Mouse (Mus musculus) embryonic facial prominence, embryonic 13.5 days (tissue): ENCODE data around the gene Kcnh6. TPM values are rescaled to one million over a fixed set of nuclear protein-coding genes. Genes with fewer than 3 reads are reported as not detected.

Experiments
- ATAC-seq: fragments of 200-750 bp; cut with Nextera tagmentation; 2 replicates; pipeline ENCODE4 v1.8.0; 2017; ENCODE audit warnings: low read depth; ENCODE audit not compliant: insufficient number of reproducible peaks, insufficient read depth, low FRiP score, low TSS enrichment
- H3K27ac ChIP-seq: fragments of 300-500 bp; sonication (generic); 2 replicates; pipeline ENCODE4 v1.5.1; 2015; ENCODE audit warnings: moderate library complexity, mild to moderate bottlenecking, inconsistent platforms
- H3K27me3 ChIP-seq: fragments of 300-500 bp; sonication (generic); 2 replicates; pipeline ENCODE4 v1.6.1; 2015; ENCODE audit warnings: mild to moderate bottlenecking, inconsistent platforms
- H3K36me3 ChIP-seq: fragments of 300-500 bp; sonication (generic); 2 replicates; pipeline ENCODE4 v1.6.1; 2015; ENCODE audit warnings: mild to moderate bottlenecking, inconsistent platforms
- H3K4me1 ChIP-seq: fragments of 300-500 bp; sonication (generic); 2 replicates; pipeline ENCODE4 v1.6.1; 2015; ENCODE audit warnings: inconsistent platforms
- H3K4me2 ChIP-seq: fragments of 300-500 bp; sonication (generic); 2 replicates; pipeline ENCODE4 v1.6.1; 2015; ENCODE audit warnings: moderate library complexity, mild to moderate bottlenecking, inconsistent platforms
- H3K4me3 ChIP-seq: fragments of 300-500 bp; sonication (generic); 2 replicates; pipeline ENCODE4 v1.5.1; 2015; ENCODE audit warnings: mild to moderate bottlenecking, inconsistent platforms
- H3K9ac ChIP-seq: fragments of 300-500 bp; sonication (generic); 2 replicates; pipeline ENCODE4 v1.6.1; 2015; ENCODE audit warnings: mild to moderate bottlenecking, inconsistent platforms
- H3K9me3 ChIP-seq: fragments of 300-500 bp; sonication (generic); 2 replicates; pipeline ENCODE4 v1.6.1; 2016; ENCODE audit warnings: inconsistent platforms
- WGBS: fragments of 180-500 bp; shearing (Covaris S2); methylation state at CpG from one replicate; pipeline ENCODE4 v1.1.7; 2015; ENCODE audit warnings: mixed read lengths; 5-methylcytosine and 5-hydroxymethylcytosine counted together
- polyA plus RNA-seq: library from polyadenylated mRNA; unstranded; fragments of >200 nt; fragmentation: Nextera tagmentation; extraction: Ambion mirVana; gene quantifications from 2 replicates; pipeline ENCODE4 v1.2.1, GENCODE M21; 2015

The Kcnh6 gene
- polyA plus RNA-seq: 0.31 and 0.70 TPM in 2 replicates

DNA sequence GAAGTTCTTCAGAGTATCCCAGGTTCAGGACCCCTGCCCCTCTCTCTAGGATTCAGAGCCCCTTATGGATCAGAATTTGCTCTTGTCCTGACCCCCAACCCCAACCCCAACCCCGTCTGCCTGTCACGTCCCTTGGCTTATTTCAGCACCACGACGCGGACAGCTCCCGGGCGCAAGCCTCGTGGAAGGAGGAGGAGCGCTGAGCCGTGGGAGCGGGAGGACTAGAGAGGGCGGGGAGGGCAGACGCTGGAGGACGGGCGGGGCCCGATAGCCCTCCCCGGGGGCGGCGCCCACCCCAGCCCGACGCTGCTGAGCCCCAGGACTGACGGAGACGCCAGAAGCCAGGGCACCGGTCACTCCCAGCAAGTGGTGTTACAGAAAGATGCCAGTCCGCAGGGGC is at the start of gene Kcnh6:
Kcnh6 (plus strand) TSS at position 304 of the 400 bp plus-strand sequence.
- no peaks in the 10 kb centered on the region for H3K9me3 ChIP-seq
- ATAC-seq: no peak
- peaks cover 26% of the 10 kb centered on the region for H3K27me3 ChIP-seq
- H3K27ac ChIP-seq: no peak within 1 kb of the TSS
- peak within 1 kb of the TSS; percentile 68 for H3K4me2 ChIP-seq
- no peaks in the 10 kb centered on the region for H3K36me3 ChIP-seq
- H3K9ac ChIP-seq: no peak within 1 kb of the TSS
- peak within 1 kb of the TSS; percentile 36 for H3K4me3 ChIP-seq
- peaks cover 12% of the 10 kb centered on the region for H3K4me1 ChIP-seq
- under 1% methylated on average over 25 of the region's 25 CpGs for WGBS

GRCm38 (mm10) chr11:105958566-105958965 is 49.4 kb upstream of the Kcnh6 start:
- Histone ChIP-seq H3K9ac (no peak overlapping the region), H3K9me3 (no peaks in the 10 kb centered on the region), H3K27me3 (no peaks in the 10 kb centered on the region), H3K4me2 (no peak overlapping the region), H3K36me3 (no peaks in the 10 kb centered on the region), H3K4me1 (no peaks in the 10 kb centered on the region), H3K4me3 (no peak overlapping the region), H3K27ac (no peak overlapping the region)
- no peak for ATAC-seq
- WGBS: 46% methylated on average over 1 of the region's 1 CpGs

GRCm38 (mm10) chr11:105959355-105959754 is 48.6 kb upstream of the Kcnh6 start:
- Histone ChIP-seq H3K9me3 (no peaks in the 10 kb centered on the region), H3K27ac (no peak overlapping the region), H3K4me1 (no peaks in the 10 kb centered on the region), H3K4me2 (no peak overlapping the region), H3K36me3 (no peaks in the 10 kb centered on the region), H3K9ac (no peak overlapping the region), H3K4me3 (no peak overlapping the region), H3K27me3 (no peaks in the 10 kb centered on the region)
- WGBS: 58% methylated on average over 17 of the region's 17 CpGs
- ATAC-seq: no peak

GRCm38 (mm10) chr11:105964691-105965090 is 43.2 kb upstream of the Kcnh6 start:
- H3K27me3 ChIP-seq: peaks cover 43% of the 10 kb centered on the region
- peaks cover 15% of the 10 kb centered on the region for H3K4me1 ChIP-seq
- H3K4me2 ChIP-seq: no peak overlapping the region
- H3K36me3 ChIP-seq: no peaks in the 10 kb centered on the region
- H3K27ac ChIP-seq: no peak overlapping the region
- WGBS: 65% methylated on average over 5 of the region's 5 CpGs
- H3K9me3 ChIP-seq: no peaks in the 10 kb centered on the region
- no peak overlapping the region for H3K4me3 ChIP-seq
- no peak overlapping the region for H3K9ac ChIP-seq
- no peak for ATAC-seq

DNA sequence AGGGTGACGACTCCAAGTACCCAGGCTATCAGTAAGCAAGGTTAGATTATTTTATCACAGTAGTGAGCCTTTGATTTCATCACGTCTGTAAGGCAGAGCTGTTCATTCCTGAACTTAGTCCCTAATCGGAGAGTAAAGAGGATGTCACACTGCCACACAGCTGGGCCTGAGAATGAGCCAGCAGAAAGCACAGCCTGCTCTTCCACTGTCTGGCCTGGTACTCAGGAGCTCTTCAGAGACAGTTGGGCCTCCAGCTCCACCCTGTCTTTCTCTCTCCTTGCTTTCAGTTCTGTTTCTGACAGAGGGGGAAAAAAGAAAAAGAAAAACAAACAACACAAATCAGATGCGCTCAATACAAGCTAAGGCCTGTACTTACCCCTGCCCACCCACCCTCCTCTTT is 41.6 kb upstream of the Kcnh6 start:
- no peaks in the 10 kb centered on the region for H3K36me3 ChIP-seq
- H3K4me2 ChIP-seq: no peak overlapping the region
- WGBS: 68% methylated on average over 4 of the region's 4 CpGs
- H3K9ac ChIP-seq: no peak overlapping the region
- no peaks in the 10 kb centered on the region for H3K9me3 ChIP-seq
- no peak overlapping the region for H3K4me3 ChIP-seq
- ATAC-seq: no peak
- H3K27ac ChIP-seq: no peak overlapping the region
- peaks cover 59% of the 10 kb centered on the region for H3K27me3 ChIP-seq
- peaks cover 15% of the 10 kb centered on the region for H3K4me1 ChIP-seq

GRCm38 (mm10) chr11:105967741-105968574 is 40.0 kb upstream of the Kcnh6 start, which contains the start of gene Ace:
Ace (plus strand) TSS chr11:105967945.
- H3K4me1 ChIP-seq: peaks cover 15% of the 10 kb centered on the region
- peak; percentile 23; the same call in 1 of the 2 replicates for ATAC-seq
- peak within 1 kb of the TSS; percentile 60 for H3K4me3 ChIP-seq
- no peaks in the 10 kb centered on the region for H3K36me3 ChIP-seq
- peak within 1 kb of the TSS; percentile 99 for H3K4me2 ChIP-seq
- peak within 1 kb of the TSS; percentile 69 for H3K9ac ChIP-seq
- peaks cover 64% of the 10 kb centered on the region for H3K27me3 ChIP-seq
- no peaks in the 10 kb centered on the region for H3K9me3 ChIP-seq
- under 1% methylated on average over 75 of the region's 76 CpGs for WGBS
- no peak within 1 kb of the TSS for H3K27ac ChIP-seq

- Histone ChIP-seq H3K9me3 (no peaks in the 10 kb centered on the region), H3K27ac (no peak overlapping the region), H3K4me3 (no peak overlapping the region), H3K27me3 (peaks cover 64% of the 10 kb centered on the region), H3K9ac (no peak overlapping the region), H3K4me2 (no peak overlapping the region), H3K4me1 (peaks cover 15% of the 10 kb centered on the region), H3K36me3 (no peaks in the 10 kb centered on the region)
- WGBS: 43% methylated on average over 10 of the region's 10 CpGs
- no peak for ATAC-seq
Observed at GRCm38 (mm10) chr11:105968948-105969347, 39.0 kb upstream of the Kcnh6 start.

GRCm38 (mm10) chr11:105969516-105969915 is 38.4 kb upstream of the Kcnh6 start:
- Histone ChIP-seq H3K36me3 (no peaks in the 10 kb centered on the region), H3K9me3 (no peaks in the 10 kb centered on the region), H3K4me3 (no peak overlapping the region), H3K9ac (no peak overlapping the region), H3K27ac (no peak overlapping the region), H3K27me3 (peaks cover 64% of the 10 kb centered on the region), H3K4me1 (peaks cover 15% of the 10 kb centered on the region), H3K4me2 (no peak overlapping the region)
- ATAC-seq: no peak
- 56% methylated on average over 1 of the region's 1 CpGs for WGBS

- Histone ChIP-seq H3K4me3 (no peak overlapping the region), H3K27me3 (peaks cover 25% of the 10 kb centered on the region), H3K36me3 (no peaks in the 10 kb centered on the region), H3K27ac (no peak overlapping the region), H3K4me1 (no peaks in the 10 kb centered on the region), H3K4me2 (no peak overlapping the region), H3K9ac (no peak overlapping the region), H3K9me3 (no peaks in the 10 kb centered on the region)
- 86% methylated on average over 6 of the region's 6 CpGs for WGBS
- ATAC-seq: no peak
Observed at GRCm38 (mm10) chr11:105974593-105974992, 33.3 kb upstream of the Kcnh6 start.

GRCm38 (mm10) chr11:105975050-105975449 is 32.9 kb upstream of the Kcnh6 start:
- H3K27me3 ChIP-seq: peaks cover 20% of the 10 kb centered on the region
- ATAC-seq: no peak
- H3K9me3 ChIP-seq: no peaks in the 10 kb centered on the region
- no peak overlapping the region for H3K4me2 ChIP-seq
- no peaks in the 10 kb centered on the region for H3K36me3 ChIP-seq
- no peak overlapping the region for H3K9ac ChIP-seq
- 78% methylated on average over 3 of the region's 3 CpGs for WGBS
- H3K4me3 ChIP-seq: no peak overlapping the region
- no peak overlapping the region for H3K27ac ChIP-seq
- no peaks in the 10 kb centered on the region for H3K4me1 ChIP-seq

DNA sequence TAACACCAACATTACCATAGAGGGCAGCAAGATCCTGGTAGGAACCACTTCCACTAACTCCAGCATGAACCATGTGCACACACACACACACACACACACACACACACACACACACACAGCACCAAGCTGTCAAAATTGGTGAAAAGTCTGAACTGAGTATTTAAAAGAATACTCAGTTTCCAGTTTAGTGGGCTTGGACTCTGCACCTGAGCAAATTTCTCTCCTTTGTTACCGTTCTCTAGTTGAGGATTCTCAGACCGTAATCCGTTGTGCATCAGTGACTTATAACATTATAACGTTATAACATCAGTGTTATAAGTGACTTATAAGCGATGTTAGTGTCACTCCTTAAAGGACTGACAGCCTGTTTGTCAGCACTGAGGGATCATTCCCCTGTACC is 32.3 kb upstream of the Kcnh6 start:
- WGBS: 90% methylated on average over 5 of the region's 5 CpGs
- Histone ChIP-seq H3K4me3 (no peak overlapping the region), H3K4me2 (no peak overlapping the region), H3K4me1 (no peaks in the 10 kb centered on the region), H3K27me3 (peaks cover 15% of the 10 kb centered on the region), H3K36me3 (no peaks in the 10 kb centered on the region), H3K9ac (no peak overlapping the region), H3K27ac (no peak overlapping the region), H3K9me3 (no peaks in the 10 kb centered on the region)
- ATAC-seq: no peak

GRCm38 (mm10) chr11:105978232-105978631 is 29.7 kb upstream of the Kcnh6 start:
- Histone ChIP-seq H3K4me2 (no peak overlapping the region), H3K27ac (no peak overlapping the region), H3K27me3 (peaks cover 4% of the 10 kb centered on the region; the same call in 1 of the 2 replicates), H3K4me1 (no peaks in the 10 kb centered on the region), H3K4me3 (no peak overlapping the region), H3K36me3 (no peaks in the 10 kb centered on the region), H3K9me3 (no peaks in the 10 kb centered on the region), H3K9ac (no peak overlapping the region)
- ATAC-seq: no peak
- 87% methylated on average over 2 of the region's 2 CpGs for WGBS
